Mouse (Mus musculus) heart, embryonic 13.5 days (tissue): Measurements from ENCODE around the gene Arhgef25. TPM values are rescaled to one million over a fixed set of nuclear protein-coding genes. Genes with fewer than 3 reads are reported as not detected.
"Not testable (repeated sequence)": the region's sequence is repeated elsewhere in the genome, so short reads cannot be mapped to it uniquely, and the experiment has no call there.

Source experiments
- ATAC-seq: fragments of 200-750 bp; cut with Nextera tagmentation; 2 replicates; pipeline ENCODE4 v1.8.0; 2017; ENCODE audit warnings: moderate TSS enrichment; ENCODE audit not compliant: insufficient number of reproducible peaks, low FRiP score, low TSS enrichment; ENCODE audit errors: extremely low read depth
- H3K27ac ChIP-seq: fragments of 300-500 bp; sonication (generic); replicated peaks from 2 replicates; pipeline ENCODE4 v1.5.1; 2015; ENCODE audit warnings: moderate library complexity, mild to moderate bottlenecking, inconsistent platforms
- H3K27me3 ChIP-seq: fragments of 300-500 bp; sonication (generic); replicated peaks from 2 replicates; pipeline ENCODE4 v1.6.1; 2015; ENCODE audit warnings: mild to moderate bottlenecking, inconsistent platforms
- H3K36me3 ChIP-seq: fragments of 300-500 bp; sonication (generic); 2 replicates; pipeline ENCODE4 v1.6.1; 2015; ENCODE audit warnings: mild to moderate bottlenecking, inconsistent platforms
- H3K4me1 ChIP-seq: fragments of 300-500 bp; sonication (generic); 2 replicates; pipeline ENCODE4 v1.6.1; 2015; ENCODE audit warnings: inconsistent platforms
- H3K4me2 ChIP-seq: fragments of 300-500 bp; sonication (generic); 2 replicates; pipeline ENCODE4 v1.6.1; 2015; ENCODE audit warnings: inconsistent platforms, mild to moderate bottlenecking, moderate library complexity
- H3K4me3 ChIP-seq: fragments of 300-500 bp; sonication (generic); 2 replicates; pipeline ENCODE4 v1.5.1; 2015; ENCODE audit warnings: moderate library complexity, mild to moderate bottlenecking, inconsistent platforms
- H3K9ac ChIP-seq: fragments of 300-500 bp; sonication (generic); 2 replicates; pipeline ENCODE4 v1.6.1; 2015; ENCODE audit warnings: inconsistent platforms, mild to moderate bottlenecking, moderate library complexity
- H3K9me3 ChIP-seq: fragments of 300-500 bp; sonication (generic); 2 replicates; pipeline ENCODE4 v1.6.1; 2016; ENCODE audit warnings: inconsistent platforms
- WGBS: fragments of 180-500 bp; shearing (Covaris S2); methylation state at CpG from one replicate; pipeline ENCODE4 v1.1.7; 2015; ENCODE audit warnings: mixed read lengths; 5-methylcytosine and 5-hydroxymethylcytosine counted together
- polyA plus RNA-seq: library from polyadenylated mRNA; unstranded; fragments of >200 nt; fragmentation: Nextera tagmentation; extraction: Ambion mirVana; gene quantifications from 2 replicates; pipeline ENCODE4 v1.2.1, GENCODE M21; 2015

The Arhgef25 gene
- polyA plus RNA-seq, 1 experiment from 2014 or later, result 21.4 TPM

- WGBS, result 80% methylated on average over 10 of the region's 10 CpGs
- not testable (repeated sequence) for H3K36me3 ChIP-seq, H3K9ac ChIP-seq, H3K9me3 ChIP-seq, H3K4me1 ChIP-seq, H3K4me3 ChIP-seq, H3K27me3 ChIP-seq, H3K4me2 ChIP-seq, H3K27ac ChIP-seq, ATAC-seq
Observed at GRCm38 (mm10) chr10:127152556-127152955, 37.3 kb downstream of the Arhgef25 start.

GRCm38 (mm10) chr10:127151233-127151632, 38.6 kb downstream of the Arhgef25 start:
- not testable (repeated sequence) for H3K9ac ChIP-seq, H3K27me3 ChIP-seq, H3K4me1 ChIP-seq, H3K36me3 ChIP-seq, H3K4me2 ChIP-seq, H3K4me3 ChIP-seq, H3K27ac ChIP-seq, H3K9me3 ChIP-seq, ATAC-seq
- 81% methylated on average over 3 of the region's 3 CpGs for WGBS

GRCm38 (mm10) chr10:127150471-127150872, 39.4 kb downstream of the Arhgef25 start:
- Histone ChIP-seq H3K27me3 (no peaks in the 10 kb centered on the region; the same call in 1 of the 2 replicates), H3K4me1 (no peaks in the 10 kb centered on the region), H3K4me2 (no peak overlapping the region), H3K27ac (no peak overlapping the region), H3K9me3 (0 out of 2 replicates have a peak, but pooled peaks cover 5% of the 10 kb centered on the region), H3K9ac (no peak overlapping the region), H3K36me3 (no peaks in the 10 kb centered on the region), H3K4me3 (no peak overlapping the region)
- ATAC-seq, result no peak
- WGBS, result 71% methylated on average over 4 of the region's 4 CpGs

GRCm38 (mm10) chr10:127147135-127147534, 42.7 kb downstream of the Arhgef25 start:
- no peaks in the 10 kb centered on the region; the same call in 1 of the 2 replicates for H3K27me3 ChIP-seq
- H3K4me3 ChIP-seq, result no peak overlapping the region
- WGBS, result 70% methylated on average over 6 of the region's 6 CpGs
- H3K9me3 ChIP-seq, result 0 out of 2 replicates have a peak, but pooled peaks cover 4% of the 10 kb centered on the region
- ATAC-seq, result no peak
- H3K9ac ChIP-seq, result no peak overlapping the region
- H3K36me3 ChIP-seq, result no peaks in the 10 kb centered on the region
- H3K4me1 ChIP-seq, result no peaks in the 10 kb centered on the region
- H3K27ac ChIP-seq, result no peak overlapping the region
- H3K4me2 ChIP-seq, result no peak overlapping the region

- 58% methylated on average over 5 of the region's 5 CpGs for WGBS
- Histone ChIP-seq H3K4me3 (no peak overlapping the region), H3K4me1 (no peaks in the 10 kb centered on the region), H3K9ac (no peak overlapping the region), H3K4me2 (no peak overlapping the region), H3K27me3 (no peaks in the 10 kb centered on the region; the same call in 1 of the 2 replicates), H3K27ac (no peak overlapping the region), H3K9me3 (0 out of 2 replicates have a peak, but pooled peaks cover 4% of the 10 kb centered on the region), H3K36me3 (no peaks in the 10 kb centered on the region)
- ATAC-seq, result no peak
Observed at GRCm38 (mm10) chr10:127145303-127145702, 44.6 kb downstream of the Arhgef25 start.

- Histone ChIP-seq H3K27me3 (no peaks in the 10 kb centered on the region), H3K4me1 (no peaks in the 10 kb centered on the region), H3K36me3 (no peaks in the 10 kb centered on the region), H3K4me3 (no peak overlapping the region), H3K27ac (no peak overlapping the region), H3K9ac (no peak overlapping the region), H3K9me3 (0 out of 2 replicates have a peak, but pooled peaks cover 4% of the 10 kb centered on the region), H3K4me2 (no peak overlapping the region)
- WGBS, result 84% methylated on average over 7 of the region's 7 CpGs
- no peak for ATAC-seq
Observed at GRCm38 (mm10) chr10:127144536-127144935, 45.3 kb downstream of the Arhgef25 start.

- Histone ChIP-seq H3K9me3 (0 out of 2 replicates have a peak, but pooled peaks cover 4% of the 10 kb centered on the region), H3K27me3 (no peaks in the 10 kb centered on the region), H3K9ac (no peak overlapping the region), H3K4me2 (no peak overlapping the region), H3K27ac (no peak overlapping the region), H3K4me3 (no peak overlapping the region), H3K4me1 (no peaks in the 10 kb centered on the region), H3K36me3 (no peaks in the 10 kb centered on the region)
- no peak for ATAC-seq
- 82% methylated on average over 8 of the region's 8 CpGs for WGBS
Observed at GRCm38 (mm10) chr10:127143228-127143627, 46.7 kb downstream of the Arhgef25 start.

- Histone ChIP-seq H3K27me3 (no peaks in the 10 kb centered on the region), H3K27ac (no peak overlapping the region), H3K4me3 (no peak overlapping the region), H3K4me2 (no peak overlapping the region), H3K9ac (no peak overlapping the region), H3K9me3 (0 out of 2 replicates have a peak, but pooled peaks cover 4% of the 10 kb centered on the region), H3K36me3 (no peaks in the 10 kb centered on the region), H3K4me1 (no peaks in the 10 kb centered on the region)
- 66% methylated on average over 8 of the region's 8 CpGs for WGBS
- no peak for ATAC-seq
Observed at GRCm38 (mm10) chr10:127141500-127141899, 48.4 kb downstream of the Arhgef25 start.

GRCm38 (mm10) chr10:127140971-127141370, 48.9 kb downstream of the Arhgef25 start:
- Histone ChIP-seq H3K36me3 (no peaks in the 10 kb centered on the region), H3K9me3 (0 out of 2 replicates have a peak, but pooled peaks cover 4% of the 10 kb centered on the region), H3K27me3 (no peaks in the 10 kb centered on the region), H3K9ac (no peak overlapping the region), H3K4me1 (no peaks in the 10 kb centered on the region), H3K4me3 (no peak overlapping the region), H3K4me2 (no peak overlapping the region), H3K27ac (no peak overlapping the region)
- WGBS, result 62% methylated on average over 11 of the region's 11 CpGs
- ATAC-seq, result no peak

GRCm38 (mm10) chr10:127138328-127139141, 51.3 kb downstream of the Arhgef25 start:
- no peak overlapping the region for H3K9ac ChIP-seq
- H3K4me2 ChIP-seq, result no peak overlapping the region
- no peak overlapping the region for H3K4me3 ChIP-seq
- 0 out of 2 replicates have a peak, but pooled peaks cover 4% of the 10 kb centered on the region for H3K9me3 ChIP-seq
- H3K27ac ChIP-seq, result no peak overlapping the region
- no peak for ATAC-seq
- H3K36me3 ChIP-seq, result no peaks in the 10 kb centered on the region
- H3K4me1 ChIP-seq, result no peaks in the 10 kb centered on the region
- WGBS, result 88% methylated on average over 18 of the region's 18 CpGs
- H3K27me3 ChIP-seq, result no peaks in the 10 kb centered on the region

GRCm38 (mm10) chr10:127137896-127138295, 52.0 kb downstream of the Arhgef25 start:
- H3K4me1 ChIP-seq, result no peaks in the 10 kb centered on the region
- 0 out of 2 replicates have a peak, but pooled peaks cover 4% of the 10 kb centered on the region for H3K9me3 ChIP-seq
- 69% methylated on average over 3 of the region's 3 CpGs for WGBS
- no peaks in the 10 kb centered on the region; the same call in 1 of the 2 replicates for H3K27me3 ChIP-seq
- H3K9ac ChIP-seq, result no peak overlapping the region
- ATAC-seq, result no peak
- no peak overlapping the region for H3K27ac ChIP-seq
- no peaks in the 10 kb centered on the region for H3K36me3 ChIP-seq
- no peak overlapping the region for H3K4me3 ChIP-seq
- H3K4me2 ChIP-seq, result no peak overlapping the region

- 74% methylated on average over 4 of the region's 4 CpGs for WGBS
- H3K27ac ChIP-seq, result no peak overlapping the region
- no peak overlapping the region for H3K9ac ChIP-seq
- H3K4me2 ChIP-seq, result no peak overlapping the region
- no peak for ATAC-seq
- H3K27me3 ChIP-seq, result no peaks in the 10 kb centered on the region; the same call in 1 of the 2 replicates
- no peaks in the 10 kb centered on the region for H3K4me1 ChIP-seq
- no peak overlapping the region for H3K4me3 ChIP-seq
- no peaks in the 10 kb centered on the region for H3K36me3 ChIP-seq
- H3K9me3 ChIP-seq, result no peaks in the 10 kb centered on the region
Observed at GRCm38 (mm10) chr10:127136510-127136909, 53.4 kb downstream of the Arhgef25 start.
